Mouse (Mus musculus) frontal cortex, postnatal 25 days (tissue): ENCODE data around the gene Il27.

Experiments used
- DNase-seq, 2 experiments: peaks; one replicate each; pipeline ENCODE4 v3.0.0; 2022; ENCODE audit warnings: low spot score in 2 of 2

Gene Il27

DNA sequence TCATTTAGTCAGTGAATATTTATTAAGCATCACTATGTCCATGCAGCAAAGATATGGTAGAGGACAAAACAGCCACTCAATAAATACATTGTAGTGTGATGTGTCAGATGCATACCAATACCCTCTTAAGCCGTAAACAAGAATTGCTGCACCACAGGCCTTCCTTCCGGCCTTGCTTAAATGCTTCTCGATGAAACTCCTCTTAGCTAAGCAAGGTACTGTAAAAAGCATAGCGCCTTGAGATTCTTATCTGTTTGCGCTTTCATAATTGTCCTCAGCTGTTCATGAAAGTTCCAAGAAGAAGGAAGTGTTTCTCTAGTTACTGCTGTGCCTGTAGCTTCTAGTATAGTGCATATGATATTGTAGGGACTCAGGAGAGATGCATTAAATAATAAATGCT is 11.9 kb upstream of the Il27 start:
- no peak for DNase-seq

GRCm38 (mm10) chr7:126602650-126603049 is 7.9 kb upstream of the Il27 start:
- DNase-seq, result no peak

DNA sequence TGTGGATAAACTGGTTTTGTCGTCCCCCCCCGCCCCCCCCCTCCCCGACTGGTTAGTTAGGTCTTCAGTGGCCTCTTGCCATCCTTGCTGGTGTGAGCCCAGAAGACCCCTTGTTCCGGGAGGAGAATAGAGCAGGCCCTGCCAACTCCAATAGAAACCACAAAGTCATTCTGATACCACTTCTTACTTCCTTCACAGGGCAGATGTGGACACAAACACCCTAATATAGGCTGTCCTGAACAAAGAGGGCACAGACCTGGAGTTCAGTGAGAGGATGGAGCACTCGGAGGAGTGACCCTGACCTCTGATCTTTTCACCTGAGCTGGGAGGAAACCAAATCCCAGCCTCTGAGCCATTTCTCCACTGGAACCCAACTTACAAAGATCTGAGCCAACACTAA is 7.2 kb upstream of the Il27 start:
- DNase-seq, result no peak

- DNase-seq, result no peak
Observed at GRCm38 (mm10) chr7:126598919-126599318, 4.2 kb upstream of the Il27 start.

- DNase-seq, result no peak
Observed at GRCm38 (mm10) chr7:126596414-126596813, 1.7 kb upstream of the Il27 start.

DNA sequence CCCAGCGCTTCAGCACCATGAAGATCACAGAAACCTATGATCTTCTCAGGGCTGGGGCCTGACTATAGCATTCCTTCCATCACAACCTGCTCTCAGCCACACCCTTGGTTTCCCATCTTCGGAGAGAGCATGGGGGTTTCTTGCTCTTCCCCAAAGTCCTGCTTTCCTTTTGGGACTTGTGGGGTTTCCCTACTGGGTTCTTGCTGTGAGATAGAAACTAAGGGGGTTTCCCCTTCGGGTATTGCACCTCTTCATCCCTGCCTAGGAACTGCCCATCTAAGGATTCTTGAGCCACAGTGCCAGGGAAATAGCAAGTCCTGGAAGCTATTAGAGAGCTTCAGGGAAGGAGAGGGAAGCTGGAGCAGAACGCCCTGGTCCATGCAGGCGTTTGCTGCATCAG is 1.1 kb upstream of the Il27 start:
- DNase-seq, result no peak

DNA sequence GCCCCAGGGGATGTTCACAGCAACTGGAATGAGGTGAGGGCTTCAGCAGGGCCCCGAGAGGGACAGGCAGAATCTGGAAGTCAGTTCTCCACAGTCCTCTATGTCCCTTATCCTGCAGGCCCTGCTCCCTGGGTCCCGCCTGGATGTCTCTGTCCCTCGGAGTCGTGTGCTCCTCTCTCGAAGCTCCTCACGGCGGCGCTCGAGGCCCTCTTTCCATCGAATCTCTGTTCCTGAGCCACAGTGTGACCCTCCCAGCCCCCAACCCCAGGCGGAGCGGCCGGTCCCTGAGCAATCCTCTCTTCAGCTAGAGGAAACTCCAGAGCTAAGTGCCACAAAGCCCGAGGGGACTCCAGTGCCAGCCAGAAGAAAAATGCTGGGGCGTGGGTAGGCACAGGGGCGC is 7.0 kb downstream of the Il27 start:
- DNase-seq, result no peak

GRCm38 (mm10) chr7:126586839-126587238 is 7.9 kb downstream of the Il27 start:
- no peak for DNase-seq

- DNase-seq, result no peak
Observed at GRCm38 (mm10) chr7:126585717-126586116, 9.0 kb downstream of the Il27 start, which contains the start of gene Cln3. Cln3 (minus strand) TSS chr7:126585817.

- DNase-seq, result no peak
Observed at GRCm38 (mm10) chr7:126584506-126584977, 10.2 kb downstream of the Il27 start, which contains the start of gene Apobr. Apobr (plus strand) TSS chr7:126584942.

- no peak for DNase-seq
Observed at GRCm38 (mm10) chr7:126583761-126584160, 11.0 kb downstream of the Il27 start.

GRCm38 (mm10) chr7:126583251-126583709 is 11.5 kb downstream of the Il27 start:
- DNase-seq, result peak; percentile 68 to 73

GRCm38 (mm10) chr7:126582759-126583158 is 12.0 kb downstream of the Il27 start:
- no peak for DNase-seq

GRCm38 (mm10) chr7:126581661-126582060 is 13.1 kb downstream of the Il27 start:
- no peak for DNase-seq

DNA sequence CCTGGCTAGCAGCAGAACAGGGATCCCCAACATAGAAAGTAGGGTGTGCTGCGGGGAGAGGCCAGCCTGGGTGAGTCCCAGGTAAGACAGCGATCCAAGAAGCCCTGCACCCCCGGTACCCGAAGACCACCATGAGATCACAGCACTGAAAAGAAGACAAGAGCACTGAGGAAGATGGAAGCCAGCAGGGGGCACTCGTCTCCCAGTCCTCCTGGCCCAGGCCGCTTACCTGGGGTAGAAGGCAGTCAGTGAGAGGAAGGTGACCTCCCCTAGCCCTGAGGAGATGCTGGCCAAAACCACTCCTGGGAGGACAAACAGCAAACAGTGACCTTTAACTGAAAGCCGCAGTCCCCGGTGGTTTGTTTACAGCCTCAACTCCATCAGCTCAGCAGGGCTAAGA is 15.6 kb downstream of the Il27 start:
- no peak for DNase-seq

- DNase-seq, result no peak
Observed at GRCm38 (mm10) chr7:126576946-126577345, 17.8 kb downstream of the Il27 start.

- DNase-seq, result peak; percentile 67 to 78
Observed at GRCm38 (mm10) chr7:126566094-126566765, 28.5 kb downstream of the Il27 start, which contains the start of gene Eif3c. Eif3c (minus strand) TSS chr7:126566411.

GRCm38 (mm10) chr7:126565693-126566092 is 29.0 kb downstream of the Il27 start:
- no peak for DNase-seq

GRCm38 (mm10) chr7:126556635-126557034 is 38.1 kb downstream of the Il27 start:
- no peak for DNase-seq

DNA sequence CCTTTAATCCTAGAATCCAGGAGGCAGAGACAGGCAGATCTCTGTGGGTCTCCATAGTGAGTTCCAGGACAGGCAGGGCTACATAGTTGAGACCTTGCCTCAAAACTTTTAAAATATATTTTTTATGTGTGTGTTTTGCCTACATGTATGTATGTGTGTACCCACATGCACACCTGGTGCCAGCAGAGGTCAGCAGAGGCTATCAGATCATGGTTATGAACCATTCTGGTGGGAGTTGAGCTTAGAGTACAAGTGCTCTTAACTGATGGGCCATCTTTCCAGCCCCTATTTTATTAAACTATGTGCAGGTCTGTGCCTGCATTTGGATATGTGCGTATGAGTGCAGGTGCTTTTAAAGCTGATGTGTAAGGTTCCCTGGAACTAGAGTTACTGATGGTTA is 39.9 kb downstream of the Il27 start:
- DNase-seq, result no peak

DNA sequence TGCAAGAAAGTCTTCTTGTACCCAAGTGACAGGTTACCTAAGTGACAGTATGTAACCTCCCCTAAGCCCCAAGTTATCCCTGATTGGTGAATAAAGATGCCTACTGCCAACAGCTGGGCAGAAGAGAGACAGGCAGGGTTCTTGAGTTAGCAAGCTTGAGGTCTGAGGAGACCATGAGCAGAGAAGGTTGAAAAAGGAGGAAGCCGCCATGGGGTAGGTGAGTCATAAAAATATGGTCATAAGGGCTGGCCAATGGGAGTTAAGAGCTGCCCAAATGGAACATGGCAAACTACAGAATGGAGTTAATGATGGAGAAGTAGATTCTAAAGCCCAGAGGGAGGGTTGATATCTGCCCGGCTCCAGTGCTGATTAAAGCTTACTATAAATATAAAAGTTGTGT is 49.1 kb downstream of the Il27 start:
- no peak for DNase-seq

DNA sequence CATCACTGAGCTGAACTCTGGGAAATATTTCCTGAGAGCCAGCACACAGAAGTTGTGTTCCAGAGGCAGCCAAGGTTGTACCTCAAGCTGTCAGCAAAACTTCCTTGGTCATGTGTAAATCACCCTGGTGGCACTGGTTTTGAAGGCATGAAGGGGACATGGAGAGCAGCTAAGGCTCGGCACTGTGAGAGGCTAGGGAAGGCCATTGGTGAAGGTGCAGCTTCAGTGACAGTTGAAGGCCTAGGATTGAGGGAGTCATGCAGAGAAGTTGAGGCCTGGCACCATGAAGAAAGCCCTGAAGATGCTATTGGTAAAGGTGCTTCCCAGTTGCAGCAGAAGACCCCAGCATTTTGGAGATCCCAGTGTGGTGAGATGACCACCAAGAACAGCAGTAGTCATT is 53.1 kb downstream of the Il27 start:
- no peak for DNase-seq
